Mouse (Mus musculus): ENCODE results near the gene Ccr1.
"Not testable (repeated sequence)": the region's sequence is repeated elsewhere in the genome, so short reads cannot be mapped to it uniquely, and the experiment has no call there.

Ccr1 gene

DNA sequence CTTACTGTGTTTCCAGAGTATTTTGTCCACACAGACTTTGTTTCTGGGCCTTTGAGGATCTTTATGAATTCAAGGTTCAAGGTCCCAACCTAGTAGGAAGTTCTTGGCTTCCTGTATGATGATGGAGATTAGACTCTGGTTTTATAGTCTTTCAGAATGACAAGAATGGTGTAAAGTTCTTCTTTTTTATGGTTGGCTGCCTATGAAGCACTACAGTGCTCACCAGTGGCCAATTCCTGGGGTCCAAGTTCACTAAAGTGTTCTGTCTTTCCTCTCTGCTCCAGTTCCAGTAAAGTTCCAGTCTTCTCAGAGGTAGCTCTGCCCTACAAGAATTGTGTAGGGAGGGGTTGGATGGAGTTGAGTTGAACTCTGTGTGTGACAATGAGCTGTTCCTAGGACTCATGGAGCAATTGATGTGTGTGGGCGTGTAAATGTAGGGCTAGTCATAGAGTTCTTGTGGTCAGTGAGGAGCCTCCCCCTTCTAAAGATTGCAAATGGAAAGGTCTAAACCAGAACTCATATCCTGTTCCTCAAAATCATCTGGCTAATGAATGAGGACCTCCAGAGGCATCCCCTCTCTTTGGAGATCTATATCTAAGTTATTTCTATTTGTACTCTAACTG lies at the start of gene Ccr1:
Gene Ccr1 (minus strand): TSS at position 403 of the 623 bp plus-strand sequence.
- DNase-seq (ENCODE audit: low read depth in 2 of 2, low spot score in 2 of 2): no peak

DNA sequence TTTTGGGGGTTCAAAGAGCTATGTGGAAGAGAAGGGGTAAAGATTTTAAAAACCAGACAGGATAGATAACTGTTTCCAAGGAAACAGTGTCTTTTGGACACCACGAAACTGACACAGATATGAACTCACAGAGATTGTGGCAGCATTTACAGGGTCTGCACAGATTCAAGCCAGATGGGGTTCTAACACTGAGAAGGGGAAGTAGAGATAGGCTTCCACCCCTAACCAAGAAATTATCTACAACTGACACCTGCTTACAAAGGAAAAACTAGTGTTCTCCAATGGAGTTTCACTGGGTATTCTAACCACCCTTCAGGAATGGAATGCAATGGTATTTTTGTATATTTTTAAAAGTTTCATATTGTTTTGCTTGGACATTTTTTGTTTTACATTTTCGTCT lies 47.6 kb upstream of the Ccr1 start:
- DNase-seq (ENCODE audit: low read depth in 2 of 2, low spot score in 2 of 2): no peak

DNA sequence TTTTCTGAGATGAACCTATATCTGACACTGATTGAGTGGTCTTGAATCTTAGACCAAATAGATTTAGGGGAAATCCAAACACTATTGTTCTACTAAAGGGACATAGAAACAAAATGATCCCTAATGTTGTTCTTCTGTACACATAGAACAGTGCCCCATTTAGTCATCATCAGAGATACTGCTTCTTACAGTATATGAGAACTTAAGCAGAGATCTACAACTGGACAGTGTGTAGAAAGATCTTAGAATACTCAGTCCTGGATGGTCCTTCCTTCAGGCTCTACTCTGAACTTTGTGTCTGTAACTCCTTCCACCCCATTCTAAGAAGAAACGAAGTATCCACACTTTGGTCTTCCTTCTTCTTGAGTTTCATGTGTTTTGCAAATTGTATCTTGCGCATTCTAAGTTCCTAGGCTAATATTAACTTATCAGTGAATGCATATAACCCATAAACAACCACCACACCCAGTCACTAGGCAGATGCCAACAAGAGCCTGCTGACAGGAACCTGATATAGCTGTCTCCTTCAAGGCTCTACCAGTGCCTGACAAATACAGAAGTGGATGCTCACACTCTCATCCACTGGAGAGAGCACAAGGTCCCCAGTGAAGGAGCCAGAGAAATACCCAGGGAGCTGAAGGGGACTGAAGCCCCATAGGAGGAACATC lies 46.6 kb upstream of the Ccr1 start:
- DNase-seq (ENCODE audit: low read depth in 2 of 2, low spot score in 2 of 2): no peak

DNA sequence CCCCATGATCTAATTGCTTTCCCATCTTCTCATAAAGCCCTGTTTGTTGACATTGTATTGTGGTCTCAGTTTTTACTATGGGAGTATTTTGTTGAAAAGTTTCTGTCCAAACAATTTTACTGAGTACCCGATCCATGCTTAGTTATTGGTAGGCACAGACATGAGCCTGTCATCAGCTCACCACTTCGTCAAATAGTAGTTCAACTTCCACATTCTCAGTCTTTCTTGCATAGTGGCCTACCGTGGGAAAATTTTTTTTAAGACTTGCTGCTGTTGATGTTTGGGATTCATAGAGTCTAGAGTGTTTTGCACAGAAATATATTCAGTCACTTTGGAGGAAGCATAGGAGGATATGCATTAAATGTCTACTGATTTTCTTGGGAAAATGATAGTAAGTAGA lies 44.8 kb upstream of the Ccr1 start:
- DNase-seq (ENCODE audit: low read depth in 2 of 2, low spot score in 2 of 2): no peak

DNA sequence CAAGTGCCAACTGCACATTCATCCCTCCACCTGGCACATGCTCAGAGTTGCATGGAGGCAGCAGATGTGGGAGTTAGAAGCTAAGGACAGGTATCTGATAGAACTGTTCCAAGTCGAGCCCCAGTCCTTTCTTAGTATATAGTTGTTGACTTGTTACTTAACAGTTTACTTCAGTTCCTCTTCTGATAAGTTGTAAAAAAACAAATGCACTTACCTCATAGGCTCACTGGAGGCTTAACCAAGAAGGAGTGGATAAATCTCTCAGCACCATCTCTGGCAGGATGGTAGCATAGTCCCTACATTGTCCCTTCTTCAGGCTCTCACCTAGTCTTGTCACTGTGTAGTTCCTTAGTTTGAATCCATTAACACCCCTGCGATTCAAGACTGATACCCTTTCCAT lies 44.2 kb upstream of the Ccr1 start:
- DNase-seq (ENCODE audit: low read depth in 2 of 2, low spot score in 2 of 2): no peak

DNA sequence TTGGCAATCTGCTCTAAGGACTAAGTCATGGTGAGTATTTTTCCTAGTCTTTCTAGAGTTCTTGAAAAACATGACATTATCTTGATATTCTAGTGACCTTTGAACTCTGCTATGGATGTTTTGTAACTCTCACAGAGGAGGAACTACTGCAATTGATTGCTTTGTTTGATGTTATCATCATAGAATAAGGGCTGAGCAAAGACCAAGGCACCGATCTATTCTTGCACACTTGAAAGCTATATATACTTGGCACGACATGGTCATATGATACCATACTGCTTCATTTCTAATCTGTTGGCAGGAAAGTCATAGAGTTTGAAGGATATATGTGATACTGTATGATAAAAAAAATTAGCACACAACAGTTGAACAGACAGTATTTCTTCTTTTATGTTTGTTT lies 31.3 kb upstream of the Ccr1 start:
- no peak for DNase-seq (ENCODE audit: low read depth in 2 of 2, low spot score in 2 of 2)

DNA sequence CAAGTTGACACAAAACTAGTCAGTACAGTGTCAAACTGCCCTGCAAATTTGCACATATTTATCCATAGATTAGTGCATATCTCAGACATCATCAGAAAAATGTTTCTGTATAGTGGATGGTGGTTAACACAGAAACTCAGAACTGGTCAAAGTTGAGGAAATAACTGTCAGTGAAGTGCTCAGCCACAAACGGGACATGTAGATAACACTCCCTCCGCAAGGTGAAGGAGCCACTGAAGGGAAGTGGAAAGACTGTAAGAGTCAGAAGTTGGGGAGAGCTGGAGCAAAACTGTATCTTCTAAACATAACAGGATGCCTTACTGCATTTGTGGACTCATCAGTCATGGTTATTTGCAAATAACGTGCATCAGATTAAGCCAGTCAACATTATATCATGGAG lies 29.2 kb upstream of the Ccr1 start:
- DNase-seq (ENCODE audit: low read depth in 2 of 2, low spot score in 2 of 2): no peak

DNA sequence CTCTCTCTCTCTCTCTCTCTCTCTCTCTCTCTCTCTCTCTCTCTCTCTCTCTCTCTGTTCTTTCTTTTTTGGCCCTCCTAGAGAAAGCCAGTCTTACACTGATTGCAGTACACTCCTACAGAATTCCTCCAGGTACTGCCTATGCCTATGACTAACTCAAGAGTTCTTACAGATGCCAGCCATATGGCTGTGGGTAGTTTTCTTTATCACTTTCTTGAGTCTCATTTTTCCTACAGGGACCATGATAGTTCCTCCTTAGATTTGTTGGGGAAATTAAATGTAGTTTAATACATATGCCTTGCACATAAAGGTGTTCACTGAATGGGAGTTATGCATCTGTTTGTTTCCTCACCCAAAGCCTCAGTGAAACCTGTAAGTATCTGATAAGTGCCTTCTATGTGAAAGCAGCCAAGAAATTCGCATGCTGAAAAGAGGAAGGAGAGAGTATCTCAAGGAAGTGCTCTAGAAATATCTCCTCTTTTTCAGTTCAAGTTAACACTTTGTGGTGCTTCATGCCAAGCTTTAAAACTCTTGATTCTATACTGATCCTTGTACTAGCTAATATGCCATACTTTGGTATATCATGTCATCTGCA lies 22.9 kb upstream of the Ccr1 start:
- no peak for DNase-seq (ENCODE audit: low read depth in 2 of 2, low spot score in 2 of 2)

DNA sequence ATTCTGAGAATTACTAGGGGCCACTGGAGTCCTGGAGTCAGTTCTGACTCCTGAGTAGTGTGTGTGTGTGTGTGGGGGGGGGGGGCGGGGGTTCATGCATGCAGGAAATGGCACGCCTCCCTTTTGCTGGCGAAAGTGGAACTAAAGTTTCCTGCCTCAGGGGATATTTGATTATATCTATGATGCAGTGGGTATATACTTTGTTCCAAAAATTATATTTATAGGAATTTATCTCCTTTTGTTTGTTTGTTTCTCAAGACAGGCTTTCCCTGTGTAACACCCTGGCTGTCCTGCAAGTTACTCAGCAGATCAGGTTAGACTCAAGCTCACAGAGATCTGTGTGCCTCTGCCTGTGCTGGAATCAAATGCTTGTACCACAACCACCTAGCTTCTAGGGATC lies 21.2 kb upstream of the Ccr1 start:
- peak in 1 of 2 experiments; percentile 12 for DNase-seq (ENCODE audit: low read depth in 2 of 2, low spot score in 2 of 2)

DNA sequence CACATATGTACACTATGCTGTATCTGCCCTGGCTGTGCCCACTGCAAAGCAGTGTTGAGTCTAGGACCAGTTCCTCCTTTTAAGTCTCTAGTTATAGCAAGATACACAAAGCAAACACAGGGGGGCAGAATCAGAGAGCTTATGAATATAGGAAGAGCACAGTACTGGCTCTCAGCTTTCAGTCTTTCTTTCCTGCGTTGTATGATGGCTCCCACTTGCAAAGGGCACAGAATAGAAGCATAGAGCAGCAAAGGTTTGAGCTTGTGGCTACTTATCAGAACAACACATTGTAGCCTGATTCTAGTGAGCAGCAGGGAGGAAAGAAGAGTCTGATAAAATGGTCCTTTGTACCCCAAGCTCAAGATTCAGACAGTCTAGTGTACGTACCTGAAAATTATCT lies 17.7 kb upstream of the Ccr1 start:
- DNase-seq (ENCODE audit: low read depth in 2 of 2, low spot score in 2 of 2): peak; percentile 12 to 57

DNA sequence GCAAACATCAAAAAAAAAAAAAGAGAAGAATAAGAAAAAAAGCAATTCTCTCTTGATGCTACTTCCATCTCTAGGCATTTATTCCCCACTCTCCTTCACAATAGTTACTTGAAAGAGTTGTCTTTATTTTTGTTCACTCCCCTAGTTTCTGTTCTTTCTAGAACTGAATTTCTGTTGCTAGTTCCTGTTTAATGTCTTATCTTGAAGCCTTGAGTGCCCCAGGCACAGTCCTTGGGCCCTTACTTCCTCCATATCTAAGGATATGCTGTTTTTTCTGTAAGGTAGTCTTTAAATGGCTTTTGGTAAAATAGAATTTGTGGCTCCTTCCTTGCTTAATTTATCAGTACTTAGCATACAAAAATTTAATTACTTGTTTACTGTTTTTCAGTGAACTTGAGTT lies 16.5 kb upstream of the Ccr1 start:
- DNase-seq (ENCODE audit: low read depth in 2 of 2, low spot score in 2 of 2): no peak

DNA sequence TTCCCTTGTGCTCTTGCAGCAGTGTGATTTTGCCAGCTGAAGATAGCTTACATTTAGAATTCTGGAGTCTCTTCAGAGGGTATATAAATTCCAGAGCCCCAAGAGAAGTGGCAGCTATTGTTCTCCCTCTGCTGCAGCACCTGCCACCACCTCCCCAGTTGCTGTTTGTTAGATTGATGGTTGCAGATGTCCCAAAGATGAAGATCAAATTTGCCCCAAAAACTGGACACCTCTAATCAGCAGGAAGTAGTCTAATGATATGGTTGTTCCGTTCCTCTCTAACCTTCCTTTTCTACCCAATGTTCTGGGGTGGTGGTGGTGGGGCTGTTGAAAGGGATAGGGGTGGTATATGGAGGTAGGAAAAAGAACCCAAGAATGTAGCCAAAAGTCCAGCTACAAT lies 14.2 kb upstream of the Ccr1 start:
- DNase-seq (ENCODE audit: low read depth in 2 of 2, low spot score in 2 of 2): no peak

DNA sequence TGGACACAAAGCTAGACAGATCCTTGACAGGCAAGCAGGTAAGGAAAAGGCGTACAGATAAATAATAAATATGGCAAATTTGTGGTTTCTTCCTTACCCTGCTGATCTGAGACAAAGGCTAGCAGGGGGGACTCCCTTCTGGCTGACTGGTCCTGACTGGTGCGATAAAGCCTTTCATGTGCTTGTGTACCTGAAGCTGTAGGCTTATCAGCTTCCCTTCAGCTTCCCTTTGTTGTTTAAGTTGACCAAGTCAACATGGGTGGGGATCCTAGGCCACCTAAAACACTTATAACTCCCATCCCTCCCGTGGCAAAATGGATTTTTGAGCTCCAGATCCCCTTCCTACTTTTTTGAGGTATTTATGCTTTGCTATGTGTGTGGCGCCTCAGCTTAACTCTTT lies 13.4 kb upstream of the Ccr1 start:
- DNase-seq (ENCODE audit: low read depth in 2 of 2, low spot score in 2 of 2): no peak

DNA sequence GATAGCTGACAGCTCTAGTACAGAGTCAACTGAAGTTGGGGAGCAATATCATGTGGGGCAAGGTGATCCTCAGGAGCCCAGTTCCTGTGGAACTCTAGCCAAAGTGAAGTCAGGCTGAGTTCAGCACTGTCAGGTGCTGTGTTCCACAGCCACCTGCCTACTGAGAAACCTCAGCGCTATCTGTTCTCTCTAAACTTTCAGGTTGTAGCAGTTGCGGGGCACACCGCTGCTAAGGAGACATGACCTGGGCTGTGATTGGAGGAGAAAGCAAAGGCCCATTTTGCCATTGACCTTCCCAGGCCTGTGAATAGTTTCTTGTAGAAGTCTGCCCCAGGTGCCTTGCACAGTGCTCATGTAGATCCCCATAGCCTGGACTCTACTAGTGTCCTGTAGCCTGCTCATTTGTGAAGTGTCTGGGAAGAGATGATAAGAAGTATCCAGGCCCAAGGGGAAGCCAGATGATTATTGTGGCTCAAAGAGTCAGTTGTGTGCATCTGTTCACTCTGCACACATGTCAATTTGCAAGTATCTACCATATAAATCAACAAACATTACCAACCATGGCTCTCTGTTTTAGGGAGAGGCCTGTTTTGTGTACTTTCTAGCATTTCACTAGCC lies 12.5 kb upstream of the Ccr1 start:
- DNase-seq (ENCODE audit: low read depth in 2 of 2, low spot score in 2 of 2): not testable (repeated sequence)

DNA sequence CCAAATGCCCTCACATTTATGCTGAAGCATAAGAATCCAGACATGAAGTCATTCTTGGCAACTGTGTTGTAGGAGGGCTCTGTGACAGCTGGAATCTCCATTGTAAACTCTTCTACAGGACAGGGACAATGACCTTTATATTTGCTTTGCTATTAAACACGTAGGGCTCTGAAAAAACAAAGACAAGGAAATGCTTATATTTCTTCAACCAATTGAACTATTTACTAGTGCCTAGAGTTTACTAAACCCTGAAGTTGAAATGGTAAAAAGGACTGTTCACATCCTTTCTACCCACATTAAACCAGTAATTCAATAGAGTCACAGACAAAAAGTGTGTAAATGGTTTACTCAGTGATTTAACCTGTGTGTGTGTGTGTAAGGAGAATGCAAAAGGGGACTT lies 9.8 kb upstream of the Ccr1 start, which contains the start of gene Ccr1l1:
Gene Ccr1l1 (minus strand): TSS at position 101 of the 400 bp plus-strand sequence.
- no peak for DNase-seq (ENCODE audit: low read depth in 2 of 2, low spot score in 2 of 2)

DNA sequence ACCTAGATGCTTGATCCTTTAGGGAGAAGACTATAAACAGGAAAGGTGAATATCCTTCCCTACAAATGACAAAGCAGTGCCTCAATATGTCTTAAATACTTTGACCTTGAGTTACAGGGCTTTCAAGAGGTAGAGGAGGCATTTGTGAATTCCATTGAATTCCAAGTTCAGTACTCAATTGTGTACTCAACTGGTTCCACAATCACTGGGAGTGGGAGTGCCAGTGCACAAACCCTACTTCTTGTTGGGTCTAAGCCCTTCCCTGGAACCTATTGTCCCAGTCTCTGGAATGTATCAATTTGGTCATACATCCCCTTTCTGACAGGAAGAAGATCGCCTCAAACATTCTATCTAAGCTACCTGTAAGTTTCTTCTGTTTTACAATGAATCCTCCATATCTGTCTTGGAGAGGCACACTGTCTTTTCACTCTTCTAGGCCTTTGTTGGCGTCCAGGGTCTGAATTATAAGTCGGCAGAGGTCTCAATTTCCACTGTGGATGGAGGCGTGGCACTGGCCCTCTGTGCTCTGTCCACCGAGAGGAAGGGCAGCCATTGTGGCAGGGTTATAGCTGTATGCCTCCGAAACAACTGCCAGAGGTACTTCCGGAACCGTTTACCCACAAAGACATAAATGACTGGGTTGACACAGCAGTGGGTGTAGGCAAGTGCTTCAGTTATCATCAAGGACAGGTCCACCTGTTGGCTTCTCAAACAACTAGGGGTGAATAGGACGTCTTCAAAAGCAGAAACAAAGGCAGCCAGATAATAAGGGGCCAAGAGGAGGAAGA lies 8.6 kb upstream of the Ccr1 start:
- no peak for DNase-seq (ENCODE audit: low read depth in 2 of 2, low spot score in 2 of 2)

DNA sequence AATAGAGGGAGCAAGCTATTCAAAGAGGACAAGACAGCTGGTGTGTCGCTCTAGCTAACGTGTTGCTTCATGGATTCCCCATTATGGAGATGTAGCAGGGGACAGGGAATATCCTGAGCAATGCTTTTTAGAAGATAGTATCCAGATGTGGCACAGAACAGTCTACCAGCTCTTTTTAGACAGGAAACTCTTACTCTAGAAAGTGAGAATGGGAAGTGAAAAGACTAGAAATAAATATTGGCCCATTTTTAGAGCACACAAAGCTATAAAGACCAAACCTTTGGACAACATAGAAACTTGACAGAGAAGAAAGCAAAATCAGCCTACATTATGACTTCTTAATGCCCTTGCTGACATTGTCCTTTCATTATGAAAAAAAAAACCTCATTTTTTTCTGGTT lies 7.1 kb upstream of the Ccr1 start:
- no peak for DNase-seq (ENCODE audit: low read depth in 2 of 2, low spot score in 2 of 2)

DNA sequence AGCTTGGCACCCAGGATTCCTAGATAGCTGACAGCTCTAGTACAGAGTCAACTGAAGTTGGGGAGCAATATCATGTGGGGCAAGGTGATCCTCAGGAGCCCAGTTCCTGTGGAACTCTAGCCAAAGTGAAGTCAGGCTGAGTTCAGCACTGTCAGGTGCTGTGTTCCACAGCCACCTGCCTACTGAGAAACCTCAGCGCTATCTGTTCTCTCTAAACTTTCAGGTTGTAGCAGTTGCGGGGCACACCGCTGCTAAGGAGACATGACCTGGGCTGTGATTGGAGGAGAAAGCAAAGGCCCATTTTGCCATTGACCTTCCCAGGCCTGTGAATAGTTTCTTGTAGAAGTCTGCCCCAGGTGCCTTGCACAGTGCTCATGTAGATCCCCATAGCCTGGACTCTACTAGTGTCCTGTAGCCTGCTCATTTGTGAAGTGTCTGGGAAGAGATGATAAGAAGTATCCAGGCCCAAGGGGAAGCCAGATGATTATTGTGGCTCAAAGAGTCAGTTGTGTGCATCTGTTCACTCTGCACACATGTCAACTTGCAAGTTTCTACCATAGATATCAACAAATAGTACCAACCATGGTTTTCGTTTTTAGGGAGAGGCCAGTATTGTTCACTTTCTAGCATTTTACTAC lies 1.5 kb downstream of the Ccr1 start:
- not testable (repeated sequence) for DNase-seq (ENCODE audit: low read depth in 2 of 2, low spot score in 2 of 2)

DNA sequence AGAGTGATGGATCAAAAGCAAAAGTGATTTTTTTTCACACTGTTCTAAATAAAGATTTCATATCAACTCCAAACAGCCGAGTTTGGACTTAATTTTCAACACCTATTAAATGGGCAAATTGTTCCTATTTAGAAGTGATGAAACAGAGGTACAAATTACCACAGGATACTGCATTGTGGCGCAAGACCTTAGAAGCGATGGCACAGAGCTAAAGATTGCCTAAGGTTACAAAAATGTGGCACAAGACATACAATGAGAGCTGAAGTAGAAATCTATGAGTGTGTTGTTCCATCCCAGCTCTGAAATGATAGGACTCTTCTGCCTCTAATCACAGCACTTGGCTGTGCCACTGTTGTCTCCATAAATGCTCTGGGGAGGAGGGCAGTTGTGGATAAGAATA lies 3.7 kb downstream of the Ccr1 start:
- no peak for DNase-seq (ENCODE audit: low read depth in 2 of 2, low spot score in 2 of 2)

DNA sequence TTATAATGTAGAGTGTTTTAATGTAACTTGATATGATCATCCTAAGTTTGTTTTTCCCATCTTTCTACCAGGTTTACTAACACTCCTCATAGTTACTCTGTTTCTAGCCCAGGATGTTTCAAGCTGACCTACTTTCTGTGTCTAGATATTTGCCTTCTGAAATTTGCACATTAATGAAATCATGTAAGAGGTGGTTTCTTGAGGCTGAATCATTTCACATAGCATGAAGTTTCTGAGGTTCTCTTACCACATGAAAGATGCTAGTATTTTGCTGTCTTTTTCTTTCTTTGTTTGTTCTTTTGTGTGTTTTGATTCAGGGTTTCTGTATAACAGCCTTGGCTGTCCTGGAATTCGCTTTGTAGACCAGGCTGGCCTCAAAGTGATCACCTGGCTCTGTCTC lies 8.3 kb downstream of the Ccr1 start:
- no peak for DNase-seq (ENCODE audit: low read depth in 2 of 2, low spot score in 2 of 2)

DNA sequence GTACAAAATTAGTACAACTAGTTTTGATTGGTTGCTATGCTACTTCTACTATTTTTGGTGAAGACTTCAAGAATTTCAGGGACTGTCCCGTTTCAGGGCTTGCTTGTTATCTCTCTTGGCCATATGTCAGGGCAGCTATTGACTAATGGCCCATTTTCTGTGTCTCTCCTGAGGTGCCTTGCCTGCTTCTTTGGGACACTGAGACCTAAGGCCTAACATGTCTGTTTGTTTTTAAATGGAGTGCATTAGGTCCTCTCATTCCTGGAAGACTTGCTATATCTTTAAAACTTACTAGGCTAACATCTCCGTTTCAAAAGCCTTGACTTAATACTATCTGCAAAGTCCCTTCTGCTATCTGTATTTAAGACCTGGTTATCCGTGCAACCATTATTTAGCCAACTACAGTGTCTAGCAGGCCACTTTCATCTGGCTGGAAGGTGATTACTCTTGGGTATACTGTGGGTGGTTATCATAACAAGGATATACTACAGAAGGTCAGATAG lies 10.5 kb downstream of the Ccr1 start:
- DNase-seq (ENCODE audit: low read depth in 2 of 2, low spot score in 2 of 2): no peak

Measured in CD8-positive naive resting alpha-beta T cell, adult 2 months (primary cell).